Mouse (Mus musculus) right cerebral cortex, adult 18-20 months (tissue): ENCODE data around the gene Ttll11.

Source experiments
- DNase-seq: peaks from one replicate; pipeline ENCODE4 v3.0.0; 2022; ENCODE audit warnings: mixed read lengths

The Ttll11 gene

DNA sequence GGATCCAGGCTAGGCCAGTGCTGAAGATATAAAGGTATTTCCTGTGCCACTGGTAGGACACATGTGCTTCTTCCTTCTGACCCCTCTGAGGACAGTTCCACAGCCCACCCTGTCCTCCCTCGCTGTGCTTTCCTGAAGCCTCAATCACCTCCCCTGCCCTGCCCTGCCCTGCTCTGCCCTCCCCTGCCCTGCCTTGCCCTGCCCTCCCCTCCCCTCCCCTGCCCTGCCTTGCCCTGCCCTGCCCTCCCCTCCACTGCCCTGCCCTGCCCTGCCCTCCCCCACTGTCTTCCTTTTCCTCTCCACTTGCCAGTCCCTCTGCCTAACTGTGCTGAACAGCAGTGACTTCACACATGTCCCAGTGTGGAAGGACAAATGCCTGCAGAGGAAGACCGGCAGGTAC, 160.8 kb downstream of the Ttll11 start:
- no peak for DNase-seq

DNA sequence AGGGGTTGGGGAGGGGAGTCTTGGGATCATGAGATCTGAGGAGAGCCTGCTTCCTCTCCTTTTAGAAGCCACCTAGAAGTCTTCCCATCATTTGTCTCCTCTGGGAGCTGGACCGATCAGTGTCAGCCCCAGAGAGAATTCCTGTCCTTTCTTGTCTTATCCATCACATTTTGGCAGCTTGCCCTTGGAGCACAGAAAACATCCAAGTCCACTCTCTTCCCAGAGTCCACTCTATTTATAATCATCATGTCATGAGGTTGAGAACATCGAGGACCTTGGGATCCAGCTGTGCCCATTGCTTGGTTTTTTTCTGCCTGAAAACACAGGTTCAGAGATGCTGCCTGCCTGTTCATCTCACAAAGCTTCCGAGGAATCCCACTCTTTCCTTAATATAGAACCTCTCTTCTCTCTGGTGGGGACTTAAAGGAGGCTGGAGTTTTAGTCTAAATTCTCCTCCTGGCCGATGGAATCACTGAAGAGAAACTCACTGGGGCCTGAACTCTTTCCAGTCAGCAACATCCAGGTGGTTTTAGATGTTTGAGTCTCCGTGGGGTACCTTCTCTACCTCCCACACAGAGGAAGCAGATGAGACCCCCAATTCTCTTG, 163.6 kb downstream of the Ttll11 start:
- no peak for DNase-seq

DNA sequence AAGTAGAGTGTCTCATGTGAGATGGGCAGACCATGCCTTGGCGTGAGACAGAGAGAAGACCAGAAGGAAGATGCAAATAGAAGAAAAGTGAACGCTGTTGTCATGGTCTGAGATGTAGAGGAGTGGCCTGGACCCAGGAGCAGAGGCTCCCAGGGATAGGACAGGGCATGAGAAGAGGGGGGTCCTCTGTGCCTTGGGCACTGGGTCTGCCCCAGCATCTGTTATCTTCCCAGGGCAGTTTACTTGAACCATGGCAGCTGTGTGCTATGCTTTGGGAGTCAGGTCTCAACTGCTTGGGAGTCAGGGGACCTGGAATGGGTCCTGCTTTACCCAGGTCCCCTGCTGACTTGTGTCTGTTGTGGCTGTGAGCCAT, 167.2 kb downstream of the Ttll11 start:
- no peak for DNase-seq

DNA sequence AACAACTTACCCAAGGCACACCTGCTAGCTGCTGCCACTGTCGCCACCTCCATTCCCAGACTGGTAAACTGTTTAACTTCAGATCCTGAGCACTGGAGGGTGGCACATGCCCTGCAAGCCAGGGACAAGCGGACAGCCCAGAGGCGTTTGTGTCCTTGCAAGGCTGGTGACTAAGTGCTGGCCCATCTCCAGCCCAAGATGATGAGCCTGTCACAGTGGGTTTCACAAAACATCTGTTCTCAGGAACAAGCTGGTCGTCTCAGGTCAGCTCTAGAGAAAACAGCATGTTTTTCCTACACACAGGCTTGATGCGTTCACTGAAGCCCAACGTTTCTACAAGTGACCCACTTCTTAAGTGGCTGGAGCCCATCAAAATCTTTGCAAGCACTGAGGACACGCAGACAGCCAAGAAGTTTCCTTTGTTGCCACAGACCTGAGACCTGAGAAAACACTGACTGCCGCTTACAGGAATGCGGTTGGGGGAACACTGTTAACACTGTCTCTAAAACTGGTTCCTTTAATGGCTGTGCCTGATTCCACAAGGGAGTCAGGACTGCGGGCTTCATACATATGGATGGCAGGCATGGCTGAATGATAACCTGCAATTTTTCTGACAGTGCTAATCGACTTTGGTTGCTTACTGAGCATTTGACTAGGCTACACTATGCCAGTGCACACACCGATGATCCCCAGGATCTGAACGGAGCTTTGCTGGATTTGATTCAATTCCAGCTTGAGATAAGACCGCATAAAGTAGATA, 167.7 kb downstream of the Ttll11 start:
- no peak for DNase-seq

DNA sequence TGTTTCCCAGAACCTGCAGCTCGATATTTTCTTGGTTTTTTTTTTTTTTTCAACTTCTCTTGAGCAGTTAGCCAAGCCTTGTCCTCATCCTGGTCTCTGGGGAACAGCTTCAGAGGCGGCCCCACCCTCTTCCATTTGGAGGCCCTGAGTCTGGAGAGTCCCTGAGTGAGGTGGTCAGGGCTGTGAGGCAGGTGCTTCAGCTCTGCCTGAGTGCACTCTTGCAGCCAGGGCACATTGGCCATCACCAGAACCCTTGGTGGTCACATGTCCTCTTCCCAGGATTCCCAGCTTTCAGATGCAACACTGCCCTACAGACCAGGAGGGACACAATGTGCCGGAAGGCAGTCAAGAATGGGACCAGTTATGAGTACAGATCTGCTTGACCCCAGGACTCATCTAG, 169.7 kb downstream of the Ttll11 start:
- DNase-seq: no peak

DNA sequence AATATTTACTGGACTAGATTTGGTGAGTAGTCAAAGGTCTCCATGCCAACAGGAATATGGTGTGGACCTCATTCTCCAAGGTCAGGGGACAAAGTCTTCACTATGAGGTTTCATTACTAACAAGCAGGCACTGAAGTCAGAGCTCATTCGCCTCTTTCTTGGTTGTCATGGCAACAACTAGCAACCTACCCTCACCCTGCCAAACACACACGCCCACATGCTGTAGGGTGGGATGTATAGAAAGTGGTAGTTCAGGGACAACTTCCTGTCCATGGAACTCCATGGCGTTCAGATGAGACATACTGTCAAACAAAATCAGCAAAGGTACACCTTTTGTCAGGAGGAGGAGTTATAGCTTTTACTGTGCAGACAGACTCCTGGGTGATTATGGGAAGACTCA, 170.6 kb downstream of the Ttll11 start:
- DNase-seq: peak; percentile 57

DNA sequence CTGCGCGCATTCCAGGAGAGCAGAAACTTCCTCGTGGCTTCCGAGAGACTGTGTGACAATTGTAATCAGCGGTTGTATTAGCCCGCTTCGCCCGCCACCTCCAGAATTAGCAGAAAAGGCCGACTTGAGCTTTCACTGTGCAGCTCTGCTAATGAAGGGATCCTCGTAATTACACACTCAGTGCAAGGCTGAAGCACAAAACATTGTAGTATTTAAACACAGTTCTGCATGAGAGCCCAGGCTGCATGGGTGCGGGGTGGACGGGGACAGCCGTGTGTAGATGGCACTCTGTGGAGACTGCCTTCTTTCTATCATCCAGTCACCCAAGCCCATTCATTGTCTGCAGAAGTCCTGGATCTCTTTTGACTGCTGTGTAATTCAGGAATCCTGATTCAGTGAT, 173.8 kb downstream of the Ttll11 start:
- no peak for DNase-seq

DNA sequence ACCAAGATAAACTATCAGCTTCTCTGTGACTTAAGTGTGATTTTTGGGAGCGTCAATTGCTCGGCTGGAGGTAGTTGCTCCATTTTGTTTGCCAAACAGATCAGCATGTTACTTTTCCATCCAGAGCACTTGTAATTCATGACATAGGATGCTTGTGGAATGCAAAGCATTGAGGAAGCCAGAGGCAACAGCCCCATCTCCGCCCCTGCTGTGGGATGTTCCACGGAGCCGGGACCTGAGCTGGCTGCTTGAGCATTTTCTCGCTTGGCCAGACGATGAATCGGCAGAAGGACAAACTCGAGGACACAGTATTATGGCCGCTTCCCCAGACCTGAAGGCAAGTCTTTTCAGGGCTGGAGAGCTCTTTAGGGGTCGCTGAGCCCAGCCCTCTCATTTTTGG, 176.6 kb downstream of the Ttll11 start:
- no peak for DNase-seq

DNA sequence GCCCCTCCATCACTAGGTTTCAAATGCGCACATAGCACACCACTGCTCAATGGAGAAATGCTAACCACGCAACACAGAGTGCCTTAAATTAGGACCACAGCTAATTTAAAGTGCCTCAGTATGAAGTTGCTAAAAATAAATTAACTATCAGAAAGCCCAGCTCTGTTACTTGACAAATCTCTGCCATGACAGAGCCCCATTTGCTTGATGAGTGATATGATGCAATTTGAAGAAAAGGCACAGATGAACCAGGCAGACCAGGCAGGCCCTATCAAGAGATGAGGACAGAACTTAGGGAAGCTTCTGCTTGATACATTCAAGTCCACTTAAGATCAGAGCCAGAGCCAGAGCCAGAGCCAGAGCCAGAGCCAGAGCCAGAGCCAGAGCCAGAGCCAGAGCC, 178.0 kb downstream of the Ttll11 start:
- DNase-seq: no peak

DNA sequence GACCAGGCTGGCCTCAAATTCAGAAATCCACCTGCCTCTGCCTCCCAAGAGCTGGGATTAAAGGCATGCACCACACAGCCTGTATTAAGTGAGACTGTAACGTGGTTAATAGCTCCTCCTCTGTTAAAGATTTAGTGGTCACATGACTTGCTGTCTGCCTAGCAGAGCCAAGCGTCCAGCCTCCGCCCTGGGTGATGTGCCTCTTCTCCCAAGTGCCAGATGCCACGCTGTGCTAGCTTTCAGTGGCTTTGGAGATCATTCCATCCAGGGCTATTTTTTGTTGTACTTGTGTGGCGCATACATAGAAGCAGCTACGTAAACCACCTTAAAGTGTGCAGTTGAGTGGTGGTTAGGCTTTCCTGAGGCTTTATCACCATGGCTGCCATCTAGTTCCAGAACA, 180.6 kb downstream of the Ttll11 start:
- DNase-seq: no peak

DNA sequence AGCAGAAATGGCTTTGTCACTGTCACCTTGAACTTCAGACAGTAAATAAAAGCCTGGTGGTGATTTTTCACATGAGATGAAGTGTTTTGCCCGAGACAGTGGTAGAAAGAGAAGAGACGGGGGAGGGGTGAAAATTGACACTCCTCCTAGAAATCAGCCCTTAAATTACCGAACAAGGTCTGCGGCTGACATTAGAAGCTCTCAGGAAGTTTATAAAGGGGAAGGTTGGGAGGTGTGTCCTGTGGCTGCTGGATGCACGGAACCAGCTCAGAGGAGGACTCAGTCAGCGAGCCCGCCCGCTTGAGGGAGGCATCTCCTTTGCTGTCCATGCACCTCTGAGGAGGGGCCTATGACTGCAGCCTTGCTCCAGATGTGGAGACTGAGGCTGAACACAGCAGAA, 181.7 kb downstream of the Ttll11 start:
- DNase-seq: no peak

DNA sequence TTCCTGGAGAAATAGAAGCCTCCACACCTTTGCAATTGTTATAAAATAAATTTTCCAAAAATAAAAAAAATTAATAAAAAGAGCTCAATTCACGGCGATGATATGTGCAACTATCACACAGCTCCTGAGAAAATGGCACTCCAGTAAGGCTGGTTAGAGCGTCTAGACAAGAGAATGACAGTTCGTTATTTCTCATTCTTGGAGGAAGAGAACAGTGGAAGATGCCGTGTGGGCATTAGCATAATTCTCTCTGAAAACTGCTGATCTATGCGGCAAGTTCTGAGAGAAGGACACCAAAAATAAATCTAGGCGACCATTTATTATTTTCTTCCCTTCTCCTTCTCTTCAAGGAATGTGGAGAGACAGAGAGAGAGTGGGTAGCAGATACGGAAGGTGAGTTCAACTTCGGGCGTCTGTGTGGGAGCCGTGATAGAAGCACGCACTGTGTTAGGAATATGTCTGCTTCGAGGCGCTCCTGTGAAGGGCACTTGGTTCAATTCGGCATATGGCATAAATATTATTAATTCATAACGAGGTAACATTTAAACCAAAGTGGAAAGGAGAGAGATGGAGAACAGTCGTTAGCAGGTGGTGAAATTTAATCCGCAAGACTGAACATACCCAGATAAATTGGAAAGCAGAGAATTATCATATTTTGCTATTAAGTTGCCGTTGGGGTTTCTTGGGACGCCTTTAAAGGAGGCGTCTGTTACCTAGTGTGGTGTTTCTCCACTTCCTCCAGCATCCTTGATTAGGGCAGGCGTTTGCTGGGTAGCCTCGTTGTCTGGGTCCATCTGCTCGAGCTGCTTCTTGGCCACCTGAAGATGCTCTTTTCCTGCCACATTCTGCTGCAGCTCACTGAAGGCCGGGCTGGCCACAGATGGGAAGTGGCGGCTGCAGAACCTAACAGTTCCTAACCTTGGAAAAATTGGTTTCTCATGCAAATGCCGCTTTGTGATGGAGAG, 190.1 kb downstream of the Ttll11 start:
- DNase-seq: no peak

DNA sequence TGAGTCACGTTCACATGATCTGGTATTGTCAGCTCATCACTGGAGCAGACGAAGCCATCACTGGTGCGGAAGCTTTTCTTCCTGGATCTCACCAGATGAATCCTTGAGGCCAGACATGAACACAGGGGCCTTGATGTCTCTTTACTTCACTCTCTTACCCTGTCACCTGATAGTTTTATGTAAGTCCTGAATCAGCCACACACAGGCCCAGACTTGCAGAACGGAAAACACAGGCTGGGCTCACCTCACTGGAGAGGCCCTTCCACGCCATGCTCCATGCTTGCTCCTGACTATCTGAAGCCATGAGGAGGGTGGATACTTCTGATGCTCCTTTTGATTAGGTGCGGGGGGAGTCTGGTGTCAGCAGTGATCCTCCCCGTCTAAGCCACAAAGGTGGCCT, 193.8 kb downstream of the Ttll11 start:
- DNase-seq: no peak

DNA sequence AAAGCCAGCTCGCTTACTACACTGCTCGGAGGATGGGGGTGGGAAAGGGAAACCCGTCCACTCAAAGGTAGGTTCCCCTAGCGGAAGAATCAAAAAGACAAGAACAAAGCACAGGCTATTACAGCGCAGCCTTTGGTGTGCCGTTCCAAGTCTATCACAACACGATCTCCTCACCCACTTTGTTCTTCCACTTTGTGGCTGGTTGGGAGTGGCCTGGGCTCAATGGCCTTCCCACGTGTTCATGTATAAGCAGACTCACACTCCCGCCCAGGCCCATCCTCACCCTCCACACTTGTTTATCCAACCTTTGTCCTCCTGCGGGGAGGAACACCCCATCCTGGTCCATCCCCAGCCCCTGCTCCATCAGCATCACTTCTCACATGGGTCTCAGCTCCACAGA, 196.3 kb downstream of the Ttll11 start:
- DNase-seq: no peak

DNA sequence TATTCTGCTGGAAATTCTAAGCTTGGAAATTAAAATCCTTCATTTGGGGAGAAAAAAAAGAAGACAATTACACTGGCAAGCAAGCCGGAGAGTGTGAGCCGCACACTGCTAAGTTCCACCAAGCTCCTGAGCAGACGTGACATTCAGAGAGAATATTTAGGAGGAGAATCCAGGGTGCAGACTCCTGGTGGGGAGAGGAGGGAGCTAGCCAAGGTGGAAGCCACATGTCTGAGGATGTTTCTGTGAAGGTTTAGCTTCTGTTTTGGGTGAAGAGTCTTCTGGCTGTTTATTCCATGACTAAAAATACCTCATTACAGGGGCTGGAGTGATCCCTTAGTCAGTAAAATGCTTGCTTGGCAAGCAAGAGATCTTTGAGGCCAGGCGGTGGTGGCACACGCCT, 200.4 kb downstream of the Ttll11 start:
- DNase-seq: peak; percentile 44

DNA sequence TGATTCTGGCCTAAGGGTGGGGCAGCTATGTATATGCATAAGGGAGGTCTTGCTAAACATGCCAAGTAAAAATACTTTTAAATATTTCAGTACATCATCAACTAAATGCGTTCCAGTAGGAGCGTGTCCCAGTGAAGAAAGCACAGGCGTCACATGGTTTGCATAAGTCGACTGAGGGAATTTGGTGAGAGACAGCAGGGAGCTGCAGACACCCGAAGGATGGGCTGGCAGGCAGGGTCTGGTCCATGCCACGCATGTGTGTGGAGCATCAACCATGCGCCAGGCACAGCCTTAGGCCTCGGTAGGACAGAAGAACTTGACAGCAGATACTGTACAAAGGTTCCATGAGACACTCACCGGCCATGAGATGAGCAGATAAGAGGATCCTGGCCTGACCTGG, 202.8 kb downstream of the Ttll11 start:
- DNase-seq: peak; percentile 39

DNA sequence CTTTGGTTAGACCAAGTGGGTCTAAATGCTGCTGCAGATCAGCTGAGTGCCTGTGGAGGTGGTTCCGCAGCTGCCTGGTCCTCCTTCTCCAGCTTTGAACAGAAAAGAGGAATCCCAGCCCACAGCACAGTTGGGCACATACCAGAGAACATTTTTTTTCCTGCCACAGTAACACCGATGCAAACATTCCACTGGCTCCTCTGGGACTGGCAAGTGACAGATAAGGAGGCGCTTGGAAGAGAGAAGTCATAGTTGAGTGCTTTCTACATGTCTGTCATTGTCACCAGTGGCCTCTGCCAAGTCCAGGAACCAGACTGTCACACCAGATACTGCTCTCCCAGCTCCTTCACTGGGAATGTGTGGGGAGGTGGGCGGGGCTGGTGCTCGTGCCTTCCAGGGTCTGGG, 204.1 kb downstream of the Ttll11 start:
- peak; percentile 80 for DNase-seq

DNA sequence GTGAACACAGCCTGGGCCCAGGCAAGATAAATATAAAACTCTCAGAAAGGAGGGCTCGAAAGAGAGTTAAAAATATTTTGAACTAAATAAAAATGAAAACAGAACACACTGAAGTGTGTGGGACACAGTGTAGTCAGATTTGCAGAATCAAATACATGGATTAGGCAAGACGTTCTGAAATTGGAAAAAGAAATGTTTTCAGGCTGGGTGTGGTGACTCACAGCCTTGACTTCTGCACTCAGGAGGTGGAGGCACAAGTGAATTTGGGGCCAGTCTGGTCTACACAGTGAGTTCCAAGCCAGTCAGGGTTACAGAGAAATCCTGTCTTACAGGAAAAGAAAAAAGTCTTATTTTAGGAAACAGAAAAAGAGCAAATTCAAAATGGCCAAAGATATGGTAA, 209.2 kb downstream of the Ttll11 start:
- DNase-seq: no peak

DNA sequence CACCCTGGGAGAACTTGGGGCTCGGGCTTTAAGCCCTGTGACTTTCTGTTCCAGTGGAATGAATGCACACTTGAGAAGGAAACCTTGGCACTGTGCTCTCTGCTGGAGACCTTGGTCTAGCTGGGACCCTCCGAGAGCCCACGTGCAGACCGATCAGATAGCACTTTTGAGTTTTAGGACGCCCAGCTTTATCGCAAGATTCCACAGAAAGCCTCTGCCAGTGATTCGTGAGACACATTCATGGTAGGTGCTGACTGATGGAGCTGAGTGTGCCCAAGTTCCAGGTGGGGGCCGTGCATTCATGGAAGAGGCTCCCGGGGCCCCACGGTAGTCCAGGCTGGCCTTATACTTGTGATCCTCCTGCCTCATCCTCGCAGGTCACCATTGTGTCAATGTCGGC, 210.3 kb downstream of the Ttll11 start:
- DNase-seq: no peak

DNA sequence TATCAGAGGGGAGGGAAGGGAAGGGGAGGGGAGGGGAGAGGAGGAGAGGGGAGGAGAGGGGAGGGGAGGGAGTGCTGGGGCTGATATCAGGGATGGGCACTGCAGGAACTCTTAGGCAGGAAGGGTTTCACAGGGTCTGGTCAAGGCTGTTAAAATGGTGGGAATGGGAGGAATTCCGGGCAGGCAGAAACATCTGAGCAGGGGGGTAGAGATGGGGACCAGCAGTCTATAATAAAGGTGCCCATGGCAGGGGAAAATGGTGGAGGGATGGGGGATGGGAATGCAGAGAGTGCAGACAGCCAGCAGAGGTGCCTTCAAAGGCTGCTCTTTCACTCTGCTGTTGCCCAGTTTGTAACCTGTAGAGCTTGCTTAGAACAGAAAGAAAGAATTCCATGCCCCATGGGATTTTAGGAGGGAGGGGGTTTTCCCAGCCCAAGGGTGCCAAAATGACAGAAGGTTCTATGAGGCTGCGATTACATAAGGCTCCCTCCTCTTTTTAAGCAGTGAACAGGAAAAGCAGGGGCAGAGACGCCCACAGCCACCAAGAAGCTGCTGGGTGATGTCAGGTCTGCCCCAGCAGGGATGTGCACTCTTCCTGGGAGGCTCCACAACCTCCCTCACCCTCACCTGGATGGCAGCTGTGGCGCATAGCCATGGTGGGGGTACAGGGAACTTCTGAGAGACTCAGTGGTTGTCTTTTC, 211.0 kb downstream of the Ttll11 start:
- peak; percentile 89 for DNase-seq

DNA sequence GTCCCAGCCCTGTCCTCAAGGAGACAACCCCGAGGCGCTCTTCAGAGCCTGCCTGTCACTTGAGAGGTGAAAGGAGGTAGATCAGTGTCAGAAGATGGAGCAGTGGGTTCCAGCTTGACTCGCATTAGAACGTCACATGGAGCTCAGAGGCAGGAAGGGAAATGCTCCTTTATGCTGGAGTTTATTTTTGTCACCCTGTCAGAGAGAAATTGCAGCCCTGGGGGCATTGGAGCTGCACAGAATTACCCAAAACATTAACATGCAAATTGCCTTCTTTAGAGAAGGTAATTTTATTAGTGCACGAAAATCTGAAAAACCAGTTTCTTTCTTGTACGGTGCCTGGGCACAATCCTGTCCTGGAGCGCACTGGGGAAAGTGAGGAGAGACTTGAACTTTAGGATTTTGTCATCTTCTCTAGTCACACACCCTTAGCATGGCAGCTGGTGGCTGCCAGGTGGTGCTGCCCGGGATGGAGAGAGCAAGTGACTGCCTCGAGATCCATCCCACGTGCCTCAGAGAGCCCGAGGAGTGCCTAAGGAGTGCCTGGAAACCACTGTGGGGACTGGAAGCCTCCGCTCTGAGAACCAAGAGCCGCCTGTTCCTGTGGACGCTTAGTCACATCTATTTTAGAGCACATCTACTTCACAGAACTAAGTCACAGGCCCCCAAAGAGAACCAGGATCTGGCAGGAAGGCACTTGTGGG, 211.7 kb downstream of the Ttll11 start:
- DNase-seq: peak; percentile 89

DNA sequence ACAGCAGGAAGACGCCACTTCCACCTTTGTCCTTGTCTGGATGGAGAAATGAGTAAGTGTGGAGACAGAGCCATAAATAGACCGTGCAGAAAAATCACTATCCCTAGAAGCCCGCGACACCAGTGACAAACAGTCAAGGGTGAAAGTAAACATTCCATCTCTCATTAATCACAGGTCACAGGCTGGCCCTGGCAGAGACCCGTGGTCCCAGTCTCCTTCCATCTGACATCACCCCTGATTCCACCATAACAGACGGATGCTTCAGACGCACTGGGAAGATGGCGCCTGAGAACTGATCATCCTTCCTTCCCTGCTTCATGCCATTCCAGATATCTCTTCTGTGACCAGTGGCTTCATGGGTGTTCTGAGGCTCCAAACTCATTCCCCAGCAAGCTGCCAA, 215.4 kb downstream of the Ttll11 start:
- no peak for DNase-seq

DNA sequence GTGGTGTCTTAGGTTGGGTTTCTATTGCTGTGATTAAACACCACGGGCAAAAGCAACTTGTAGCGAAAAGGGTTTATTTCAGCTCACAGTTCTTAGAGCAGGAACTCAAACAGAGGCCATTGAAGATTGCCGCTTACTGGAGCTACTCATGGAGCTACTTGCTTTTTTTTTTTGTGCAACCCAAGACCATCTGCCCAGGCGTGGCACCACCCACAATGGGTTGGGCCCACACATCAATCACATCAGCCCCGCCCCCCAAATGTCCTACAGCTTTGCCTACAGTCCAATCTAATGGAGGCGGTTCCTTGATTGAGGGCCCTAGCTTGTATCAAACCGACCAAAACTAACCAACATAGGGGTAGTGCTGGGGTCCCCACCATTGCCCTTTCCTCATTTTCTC, 215.9 kb downstream of the Ttll11 start:
- no peak for DNase-seq
